Mouse (Mus musculus): ENCODE data around the gene Alg14. TPM values are rescaled to one million over a fixed set of nuclear protein-coding genes. Genes with fewer than 3 reads are reported as not detected.

Gene Alg14
- polyA plus RNA-seq, 1 experiment from 2014 or later: 43.9 TPM

- 52% methylated on average over 6 of the region's 6 CpGs for WGBS
- no peaks in the 10 kb centered on the region for H3K4me1 ChIP-seq (ENCODE audit: insufficient read depth)
- H3K27ac ChIP-seq (ENCODE audit: low read depth): no peak overlapping the region
- H3K9me3 ChIP-seq (ENCODE audit: low read depth, low read length): peaks cover 4% of the 10 kb centered on the region; the same call in 1 of the 2 replicates
- no peaks in the 10 kb centered on the region for H3K36me3 ChIP-seq (ENCODE audit: insufficient read depth)
- no peak for DNase-seq
- no peak overlapping the region for H3K9ac ChIP-seq
- H3K4me3 ChIP-seq (ENCODE audit: low read depth, low read length): no peak overlapping the region
- ATAC-seq (ENCODE audit: insufficient read depth): no peak
- TF ChIP-seq CTCF (IDR thresholded peaks at IDR 0.05; ENCODE audit: low read depth): no peak
- H3K27me3 ChIP-seq (ENCODE audit: insufficient read depth, low read length): no peaks in the 10 kb centered on the region
- H3K4me2 ChIP-seq: no peak overlapping the region
Observed at GRCm38 (mm10) chr3:121314149-121314548, 22.6 kb downstream of the Alg14 start.

GRCm38 (mm10) chr3:121315498-121315897, 23.9 kb downstream of the Alg14 start:
- Histone ChIP-seq H3K27ac (ENCODE audit: low read depth) (no peak overlapping the region), H3K4me2 (no peak overlapping the region), H3K4me1 (ENCODE audit: insufficient read depth) (no peaks in the 10 kb centered on the region), H3K27me3 (ENCODE audit: insufficient read depth, low read length) (no peaks in the 10 kb centered on the region), H3K36me3 (ENCODE audit: insufficient read depth) (no peaks in the 10 kb centered on the region), H3K4me3 (ENCODE audit: low read depth, low read length) (no peak overlapping the region), H3K9me3 (ENCODE audit: low read depth, low read length) (peaks cover 4% of the 10 kb centered on the region; the same call in 1 of the 2 replicates), H3K9ac (no peak overlapping the region)
- no peak for TF ChIP-seq CTCF (IDR thresholded peaks at IDR 0.05; ENCODE audit: low read depth)
- DNase-seq (no peak), ATAC-seq (ENCODE audit: insufficient read depth) (no peak)
- 92% methylated on average over 7 of the region's 7 CpGs for WGBS

- TF ChIP-seq CTCF (IDR thresholded peaks at IDR 0.05; ENCODE audit: low read depth): no peak
- no peak overlapping the region for H3K4me3 ChIP-seq (ENCODE audit: low read depth, low read length)
- H3K36me3 ChIP-seq (ENCODE audit: insufficient read depth): no peaks in the 10 kb centered on the region
- H3K9ac ChIP-seq: no peak overlapping the region
- H3K27me3 ChIP-seq (ENCODE audit: insufficient read depth, low read length): no peaks in the 10 kb centered on the region
- no peak overlapping the region for H3K4me2 ChIP-seq
- no peak for DNase-seq
- no peak for ATAC-seq (ENCODE audit: insufficient read depth)
- peaks cover 4% of the 10 kb centered on the region; the same call in 1 of the 2 replicates for H3K9me3 ChIP-seq (ENCODE audit: low read depth, low read length)
- H3K4me1 ChIP-seq (ENCODE audit: insufficient read depth): no peaks in the 10 kb centered on the region
- 86% methylated on average over 6 of the region's 6 CpGs for WGBS
- H3K27ac ChIP-seq (ENCODE audit: low read depth): no peak overlapping the region
Observed at GRCm38 (mm10) chr3:121319906-121320305, 28.3 kb downstream of the Alg14 start.

- Histone ChIP-seq H3K9ac (no peak overlapping the region), H3K36me3 (ENCODE audit: insufficient read depth) (no peaks in the 10 kb centered on the region), H3K4me3 (ENCODE audit: low read depth, low read length) (no peak overlapping the region), H3K27ac (ENCODE audit: low read depth) (no peak overlapping the region), H3K4me1 (ENCODE audit: insufficient read depth) (no peaks in the 10 kb centered on the region), H3K27me3 (ENCODE audit: insufficient read depth, low read length) (no peaks in the 10 kb centered on the region), H3K9me3 (ENCODE audit: low read depth, low read length) (0 out of 2 replicates have a peak, but pooled peaks cover 1% of the 10 kb centered on the region), H3K4me2 (no peak overlapping the region)
- no peak for TF ChIP-seq CTCF (IDR thresholded peaks at IDR 0.05; ENCODE audit: low read depth)
- no peak for ATAC-seq (ENCODE audit: insufficient read depth)
- no peak for DNase-seq
- 92% methylated on average over 1 of the region's 1 CpGs for WGBS
Observed at GRCm38 (mm10) chr3:121320896-121321295, 29.3 kb downstream of the Alg14 start.

- Histone ChIP-seq H3K4me3 (ENCODE audit: low read depth, low read length) (no peak overlapping the region), H3K9me3 (ENCODE audit: low read depth, low read length) (no peaks in the 10 kb centered on the region), H3K4me2 (no peak overlapping the region), H3K27ac (ENCODE audit: low read depth) (no peak overlapping the region), H3K36me3 (ENCODE audit: insufficient read depth) (no peaks in the 10 kb centered on the region), H3K9ac (no peak overlapping the region), H3K4me1 (ENCODE audit: insufficient read depth) (no peaks in the 10 kb centered on the region), H3K27me3 (ENCODE audit: insufficient read depth, low read length) (no peaks in the 10 kb centered on the region)
- TF ChIP-seq CTCF (IDR thresholded peaks at IDR 0.05; ENCODE audit: low read depth): no peak
- WGBS: 93% methylated on average over 15 of the region's 15 CpGs
- no peak for DNase-seq
- no peak for ATAC-seq (ENCODE audit: insufficient read depth)
Observed at GRCm38 (mm10) chr3:121323371-121323770, 31.8 kb downstream of the Alg14 start.

GRCm38 (mm10) chr3:121327406-121327805, 35.8 kb downstream of the Alg14 start:
- WGBS: 68% methylated on average over 5 of the region's 5 CpGs
- no peaks in the 10 kb centered on the region for H3K36me3 ChIP-seq (ENCODE audit: insufficient read depth)
- H3K9me3 ChIP-seq (ENCODE audit: low read depth, low read length): no peaks in the 10 kb centered on the region
- no peak overlapping the region for H3K9ac ChIP-seq
- no peak overlapping the region for H3K27ac ChIP-seq (ENCODE audit: low read depth)
- no peak overlapping the region for H3K4me2 ChIP-seq
- DNase-seq: no peak
- H3K27me3 ChIP-seq (ENCODE audit: insufficient read depth, low read length): no peaks in the 10 kb centered on the region
- no peak for TF ChIP-seq CTCF (IDR thresholded peaks at IDR 0.05; ENCODE audit: low read depth)
- H3K4me3 ChIP-seq (ENCODE audit: low read depth, low read length): no peak overlapping the region
- no peaks in the 10 kb centered on the region for H3K4me1 ChIP-seq (ENCODE audit: insufficient read depth)
- ATAC-seq (ENCODE audit: insufficient read depth): no peak

- Histone ChIP-seq H3K36me3 (ENCODE audit: insufficient read depth) (no peaks in the 10 kb centered on the region), H3K9me3 (ENCODE audit: low read depth, low read length) (no peaks in the 10 kb centered on the region), H3K27me3 (ENCODE audit: insufficient read depth, low read length) (no peaks in the 10 kb centered on the region), H3K4me2 (no peak overlapping the region), H3K9ac (no peak overlapping the region), H3K4me3 (ENCODE audit: low read depth, low read length) (no peak overlapping the region), H3K27ac (ENCODE audit: low read depth) (no peak overlapping the region; the same call in 1 of the 2 replicates), H3K4me1 (ENCODE audit: insufficient read depth) (no peaks in the 10 kb centered on the region)
- WGBS: 46% methylated on average over 10 of the region's 10 CpGs
- DNase-seq: peak; percentile 29
- ATAC-seq (ENCODE audit: insufficient read depth): no peak
- TF ChIP-seq CTCF (IDR thresholded peaks at IDR 0.05; ENCODE audit: low read depth): no peak
Observed at GRCm38 (mm10) chr3:121329647-121330046, 38.1 kb downstream of the Alg14 start.

GRCm38 (mm10) chr3:121330244-121330646, 38.7 kb downstream of the Alg14 start:
- no peaks in the 10 kb centered on the region for H3K36me3 ChIP-seq (ENCODE audit: insufficient read depth)
- no peaks in the 10 kb centered on the region for H3K9me3 ChIP-seq (ENCODE audit: low read depth, low read length)
- H3K27ac ChIP-seq (ENCODE audit: low read depth): peak overlapping the region; percentile 3; the same call in 1 of the 2 replicates
- DNase-seq (peak; percentile 38), ATAC-seq (ENCODE audit: insufficient read depth) (no peak)
- no peaks in the 10 kb centered on the region for H3K27me3 ChIP-seq (ENCODE audit: insufficient read depth, low read length)
- WGBS: 56% methylated on average over 7 of the region's 7 CpGs
- H3K4me3 ChIP-seq (ENCODE audit: low read depth, low read length): no peak overlapping the region
- no peak overlapping the region for H3K9ac ChIP-seq
- no peaks in the 10 kb centered on the region for H3K4me1 ChIP-seq (ENCODE audit: insufficient read depth)
- H3K4me2 ChIP-seq: no peak overlapping the region
- no peak for TF ChIP-seq CTCF (IDR thresholded peaks at IDR 0.05; ENCODE audit: low read depth)
